Mouse (Mus musculus): Measurements from ENCODE around the gene P2rx7. TPM values are rescaled to one million over a fixed set of nuclear protein-coding genes. Genes with fewer than 3 reads are reported as not detected.
"Not testable (repeated sequence)": the region's sequence is repeated elsewhere in the genome, so short reads cannot be mapped to it uniquely, and the experiment has no call there.

P2rx7 gene
- total and polyA plus RNA-seq, 2 experiments from 2014 or later, result 7.3 to 16.2 TPM

DNA sequence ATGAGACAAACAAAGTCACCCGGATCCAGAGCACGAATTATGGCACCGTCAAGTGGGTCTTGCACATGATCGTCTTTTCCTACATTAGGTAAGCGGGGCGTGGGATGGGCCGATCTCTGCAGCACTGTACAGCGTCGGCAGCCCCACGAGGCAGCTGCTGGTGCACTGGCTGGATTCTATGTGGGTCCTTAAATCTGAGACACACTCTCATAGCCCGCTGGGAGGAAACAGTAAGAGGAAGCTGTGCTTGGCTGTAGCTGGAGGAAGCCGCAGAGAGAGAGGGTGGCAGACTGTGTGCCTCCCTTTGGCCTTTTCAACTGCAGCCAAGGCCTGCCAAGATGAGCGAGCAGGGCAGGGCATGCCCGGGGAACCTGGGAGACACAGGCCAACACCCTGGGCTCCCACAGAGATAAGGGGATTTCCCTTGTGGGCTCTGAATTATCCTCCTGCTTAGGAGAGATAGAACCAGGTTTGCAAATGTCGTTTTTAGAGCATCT lies 448 bp downstream of the P2rx7 start:
- H3K27me3 ChIP-seq (ENCODE audit: insufficient read depth, low read length), result no peaks in the 10 kb centered on the region
- DNase-seq (ENCODE audit: low spot score) (peak; percentile 20), ATAC-seq (peak; percentile 41; the same call in 1 of the 2 replicates)
- H3K9me3 ChIP-seq (ENCODE audit: low read length), result no peaks in the 10 kb centered on the region
- H3K36me3 ChIP-seq (ENCODE audit: insufficient read depth, low read length), result no peaks in the 10 kb centered on the region
- H3K9ac ChIP-seq (replicated peaks; ENCODE audit: low read length), result peak overlapping the region; percentile 37; the same call in 1 of the 2 replicates
- H3K4me2 ChIP-seq (ENCODE audit: low read depth, low read length), result peak overlapping the region; percentile 40
- H3K27ac ChIP-seq, result peak overlapping the region; percentile 67
- H3K4me3 ChIP-seq (ENCODE audit: low read length), result peak overlapping the region; percentile 23
- H3K4me1 ChIP-seq (ENCODE audit: insufficient read depth, low read length), result no peaks in the 10 kb centered on the region
- no peak for TF ChIP-seq CTCF (IDR thresholded peaks at IDR 0.05; ENCODE audit: low read depth)
- WGBS, result 45% methylated on average over 15 of the region's 15 CpGs

DNA sequence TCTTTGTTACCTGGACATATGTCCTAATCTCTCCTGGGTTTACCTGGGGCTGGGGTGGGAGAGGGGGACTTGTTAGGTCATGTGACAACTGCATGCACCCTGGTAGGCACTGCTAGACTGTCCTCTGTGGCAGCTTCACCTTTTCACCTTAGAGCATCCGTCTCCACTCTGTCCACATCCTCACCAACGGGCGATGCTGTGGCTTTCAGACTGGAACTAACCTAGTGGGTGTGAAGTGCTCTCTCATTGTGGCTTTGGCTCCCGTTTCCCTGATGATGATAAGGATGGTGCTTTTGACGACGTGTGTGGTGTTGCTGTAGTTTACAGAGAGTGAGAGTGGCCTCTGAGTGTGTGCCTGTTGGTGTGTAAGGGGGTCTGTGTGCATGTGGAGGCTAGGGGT lies 1.6 kb downstream of the P2rx7 start:
- ATAC-seq (no peak), DNase-seq (ENCODE audit: low spot score) (no peak)
- Histone ChIP-seq H3K36me3 (ENCODE audit: insufficient read depth, low read length) (no peaks in the 10 kb centered on the region), H3K27me3 (ENCODE audit: insufficient read depth, low read length) (no peaks in the 10 kb centered on the region), H3K4me1 (ENCODE audit: insufficient read depth, low read length) (no peaks in the 10 kb centered on the region), H3K9ac (replicated peaks; ENCODE audit: low read length) (no peak overlapping the region), H3K4me2 (ENCODE audit: low read depth, low read length) (peak overlapping the region; percentile 40), H3K9me3 (ENCODE audit: low read length) (no peaks in the 10 kb centered on the region), H3K27ac (no peak overlapping the region), H3K4me3 (ENCODE audit: low read length) (no peak overlapping the region)
- 81% methylated on average over 6 of the region's 6 CpGs for WGBS
- TF ChIP-seq CTCF (IDR thresholded peaks at IDR 0.05; ENCODE audit: low read depth), result no peak

DNA sequence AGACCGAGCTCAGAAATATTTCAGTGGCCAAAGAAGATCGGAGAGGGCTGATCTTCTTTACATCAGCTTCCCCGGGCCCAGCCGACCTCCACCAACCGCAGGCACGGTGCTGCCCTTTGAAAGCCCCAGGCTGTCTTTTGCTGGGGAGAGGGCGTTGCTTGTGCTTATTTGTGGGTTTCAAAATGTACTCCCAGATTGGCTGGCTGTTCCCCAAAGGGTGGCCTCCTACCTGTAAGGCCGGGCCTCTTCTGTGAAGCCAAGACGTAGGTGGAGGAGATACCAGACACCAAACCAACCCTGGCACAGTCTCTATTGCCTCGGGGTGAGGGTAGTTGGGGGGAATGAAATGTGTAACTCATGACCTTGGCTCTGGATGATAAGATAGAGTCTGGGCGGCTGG lies 2.3 kb downstream of the P2rx7 start:
- H3K4me1 ChIP-seq (ENCODE audit: insufficient read depth, low read length), result no peaks in the 10 kb centered on the region
- H3K36me3 ChIP-seq (ENCODE audit: insufficient read depth, low read length), result no peaks in the 10 kb centered on the region
- DNase-seq (ENCODE audit: low spot score) (no peak), ATAC-seq (no peak)
- no peak overlapping the region for H3K4me2 ChIP-seq (ENCODE audit: low read depth, low read length)
- no peaks in the 10 kb centered on the region for H3K27me3 ChIP-seq (ENCODE audit: insufficient read depth, low read length)
- H3K9me3 ChIP-seq (ENCODE audit: low read length), result no peaks in the 10 kb centered on the region
- H3K27ac ChIP-seq, result no peak overlapping the region
- WGBS, result 89% methylated on average over 11 of the region's 11 CpGs
- TF ChIP-seq CTCF (IDR thresholded peaks at IDR 0.05; ENCODE audit: low read depth), result no peak
- H3K4me3 ChIP-seq (ENCODE audit: low read length), result no peak overlapping the region
- no peak overlapping the region for H3K9ac ChIP-seq (replicated peaks; ENCODE audit: low read length)

DNA sequence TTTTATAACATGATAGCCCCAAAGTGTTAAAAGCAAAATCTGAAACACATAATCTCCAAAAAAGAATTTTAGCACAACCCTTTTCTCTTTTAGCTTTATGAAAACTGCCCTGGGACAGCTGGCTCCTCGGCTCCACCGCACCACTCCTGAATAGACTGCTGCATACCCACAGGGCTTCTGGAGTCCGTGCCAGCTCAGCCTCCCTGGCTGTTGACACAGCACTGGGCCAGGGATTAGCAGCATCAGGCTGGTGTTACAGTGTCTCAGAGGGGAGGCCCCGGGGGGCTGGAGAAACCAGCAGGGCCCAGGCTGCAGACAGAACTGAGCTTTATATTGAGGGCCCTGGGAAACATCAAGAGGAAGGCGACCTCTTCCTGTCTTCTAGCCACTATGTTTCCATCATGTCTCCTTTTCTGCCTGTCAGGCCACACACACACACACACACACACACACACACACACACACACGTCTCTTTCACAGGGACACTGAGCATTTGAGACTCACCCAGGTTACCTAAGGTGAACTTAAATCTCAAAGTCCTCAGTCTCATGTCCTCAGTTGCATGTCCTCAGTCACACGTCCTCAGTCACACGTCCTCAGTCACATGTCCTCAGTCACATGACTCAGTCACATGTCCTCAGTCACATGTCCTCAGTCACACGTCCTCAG lies 3.7 kb downstream of the P2rx7 start:
- DNase-seq (ENCODE audit: low spot score) (peak; percentile 33), ATAC-seq (no peak; the same call in 1 of the 2 replicates)
- Histone ChIP-seq H3K9me3 (ENCODE audit: low read length) (no peaks in the 10 kb centered on the region), H3K4me1 (ENCODE audit: insufficient read depth, low read length) (no peaks in the 10 kb centered on the region), H3K27me3 (ENCODE audit: insufficient read depth, low read length) (no peaks in the 10 kb centered on the region), H3K9ac (replicated peaks; ENCODE audit: low read length) (no peak overlapping the region), H3K4me2 (ENCODE audit: low read depth, low read length) (no peak overlapping the region), H3K4me3 (ENCODE audit: low read length) (no peak overlapping the region), H3K36me3 (ENCODE audit: insufficient read depth, low read length) (no peaks in the 10 kb centered on the region), H3K27ac (no peak overlapping the region)
- 51% methylated on average over 9 of the region's 9 CpGs for WGBS
- TF ChIP-seq CTCF (IDR thresholded peaks at IDR 0.05; ENCODE audit: low read depth), result no peak

DNA sequence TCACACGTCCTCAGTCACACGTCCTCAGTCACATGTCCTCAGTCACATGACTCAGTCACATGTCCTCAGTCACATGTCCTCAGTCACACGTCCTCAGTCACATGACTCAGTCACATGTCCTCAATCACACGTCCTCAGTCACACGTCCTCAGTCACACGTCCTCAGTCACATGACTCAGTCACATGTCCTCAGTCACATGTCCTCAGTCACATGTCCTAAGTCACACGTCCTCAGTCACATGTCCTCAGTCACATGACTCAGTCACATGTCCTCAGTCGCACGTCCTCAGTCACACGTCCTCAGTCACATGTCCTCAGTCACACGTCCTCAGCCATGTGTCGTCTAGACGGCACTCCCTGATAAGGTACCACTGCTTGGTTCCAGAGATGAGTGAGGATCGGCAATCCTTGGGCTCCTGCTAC lies 4.3 kb downstream of the P2rx7 start:
- H3K9me3 ChIP-seq (ENCODE audit: low read length); H3K9ac ChIP-seq (replicated peaks; ENCODE audit: low read length); H3K4me3 ChIP-seq (ENCODE audit: low read length); H3K27me3 ChIP-seq (ENCODE audit: insufficient read depth, low read length); DNase-seq (ENCODE audit: low spot score); H3K36me3 ChIP-seq (ENCODE audit: insufficient read depth, low read length); ATAC-seq; H3K4me1 ChIP-seq (ENCODE audit: insufficient read depth, low read length); H3K4me2 ChIP-seq (ENCODE audit: low read depth, low read length); H3K27ac ChIP-seq: not testable (repeated sequence)
- WGBS, result 94% methylated on average over 14 of the region's 14 CpGs

DNA sequence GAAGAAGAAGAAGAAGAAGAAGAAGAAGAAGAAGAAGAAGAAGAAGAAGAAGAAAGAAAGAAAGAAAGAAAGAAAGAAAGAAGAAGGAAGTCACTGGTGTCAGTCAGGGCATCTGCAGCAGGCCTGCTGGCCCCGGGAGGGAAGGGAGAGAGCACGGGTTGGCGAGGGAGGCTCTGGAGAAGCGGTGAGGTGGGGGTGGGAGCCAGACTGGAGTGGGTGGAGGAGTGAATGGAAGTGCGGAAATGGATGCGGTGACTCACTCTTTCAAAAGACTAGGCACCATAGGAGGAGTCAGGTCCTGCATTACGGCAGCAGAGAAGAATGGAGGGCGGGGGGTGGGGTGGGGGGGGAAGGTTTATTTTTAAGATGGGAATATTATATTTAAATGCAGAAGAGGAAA lies 5.6 kb downstream of the P2rx7 start:
- ATAC-seq, result no peak
- DNase-seq (ENCODE audit: low spot score), result no peak

DNA sequence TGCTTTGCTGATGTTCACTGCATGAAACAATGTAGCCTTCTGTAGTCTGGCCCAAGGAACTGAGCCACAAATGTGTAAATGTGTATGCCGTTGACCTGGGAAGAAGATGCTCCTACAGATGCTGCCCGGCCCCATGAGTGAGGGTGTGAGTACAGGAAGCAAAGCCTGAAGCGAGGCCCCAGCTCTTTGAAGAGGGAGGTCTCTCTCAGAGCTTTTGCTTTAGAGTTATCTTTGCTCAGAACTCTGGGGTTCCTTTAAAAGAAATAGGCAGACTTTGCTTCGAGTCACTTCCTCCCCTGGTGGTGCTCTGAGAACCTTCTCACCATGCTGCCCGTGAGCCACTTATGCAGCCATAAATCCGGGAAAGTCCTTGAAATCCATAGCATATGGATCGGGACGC lies 6.4 kb downstream of the P2rx7 start:
- no peaks in the 10 kb centered on the region for H3K27me3 ChIP-seq (ENCODE audit: insufficient read depth, low read length)

More for the DNA sequence above, 5.6 kb downstream of the P2rx7 start:
- 77% methylated on average over 8 of the region's 8 CpGs for WGBS
- no peak for TF ChIP-seq CTCF (IDR thresholded peaks at IDR 0.05; ENCODE audit: low read depth)
- Histone ChIP-seq H3K4me2 (ENCODE audit: low read depth, low read length) (no peak overlapping the region), H3K27me3 (ENCODE audit: insufficient read depth, low read length) (no peaks in the 10 kb centered on the region), H3K4me1 (ENCODE audit: insufficient read depth, low read length) (peaks cover 16% of the 10 kb centered on the region; the same call in 1 of the 2 replicates), H3K36me3 (ENCODE audit: insufficient read depth, low read length) (no peaks in the 10 kb centered on the region), H3K9ac (replicated peaks; ENCODE audit: low read length) (no peak overlapping the region), H3K27ac (no peak overlapping the region), H3K9me3 (ENCODE audit: low read length) (no peaks in the 10 kb centered on the region), H3K4me3 (ENCODE audit: low read length) (no peak overlapping the region)

More for the DNA sequence above, 6.4 kb downstream of the P2rx7 start:
- H3K36me3 ChIP-seq (ENCODE audit: insufficient read depth, low read length), result no peaks in the 10 kb centered on the region
- no peak for TF ChIP-seq CTCF (IDR thresholded peaks at IDR 0.05; ENCODE audit: low read depth)
- no peak for ATAC-seq
- H3K27ac ChIP-seq, result no peak overlapping the region
- no peaks in the 10 kb centered on the region for H3K9me3 ChIP-seq (ENCODE audit: low read length)
- 91% methylated on average over 8 of the region's 8 CpGs for WGBS
- H3K9ac ChIP-seq (replicated peaks; ENCODE audit: low read length), result no peak overlapping the region
- H3K4me1 ChIP-seq (ENCODE audit: insufficient read depth, low read length), result peaks cover 20% of the 10 kb centered on the region; the same call in 1 of the 2 replicates
- no peak for DNase-seq (ENCODE audit: low spot score)
- no peak overlapping the region for H3K4me2 ChIP-seq (ENCODE audit: low read depth, low read length)
- H3K4me3 ChIP-seq (ENCODE audit: low read length), result no peak overlapping the region
